Mouse (Mus musculus) v-Abl transformed pro-B cells (cell line): Measurements from ENCODE around the gene AL607142.1.

Experiments used
- in situ Hi-C, 2 experiments: fragments of 400-800 bp; cut with MboI; formaldehyde crosslinking; loops; one replicate each; pipeline ENCODE4 v1.15.1; 2025; ENCODE audit not compliant: unreplicated experiment in 2 of 2

Gene AL607142.1

DNA sequence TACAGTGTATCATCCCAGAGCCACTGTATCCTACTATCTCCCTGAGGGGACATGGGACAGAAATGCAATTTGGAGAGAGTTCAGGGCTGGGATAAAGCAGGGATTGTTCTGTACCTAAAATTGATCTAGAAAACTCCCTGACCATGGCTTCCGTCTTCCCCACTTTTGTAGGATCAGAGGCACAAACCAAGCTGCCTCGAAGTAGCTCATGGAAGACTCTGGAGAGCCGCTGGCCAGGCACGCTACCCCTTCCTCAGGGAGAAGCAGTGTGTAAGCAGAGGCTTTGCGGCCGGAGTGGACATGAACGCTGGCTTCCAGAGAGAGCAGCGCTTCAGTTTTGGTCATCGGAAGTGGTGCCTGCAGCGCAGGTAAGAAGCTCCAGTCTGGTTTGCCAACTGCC, at the start of gene AL607142.1:
Gene AL607142.1 (plus strand): TSS at position 301 of the 400 bp plus-strand sequence.
- in situ Hi-C loops: no loop called here

DNA sequence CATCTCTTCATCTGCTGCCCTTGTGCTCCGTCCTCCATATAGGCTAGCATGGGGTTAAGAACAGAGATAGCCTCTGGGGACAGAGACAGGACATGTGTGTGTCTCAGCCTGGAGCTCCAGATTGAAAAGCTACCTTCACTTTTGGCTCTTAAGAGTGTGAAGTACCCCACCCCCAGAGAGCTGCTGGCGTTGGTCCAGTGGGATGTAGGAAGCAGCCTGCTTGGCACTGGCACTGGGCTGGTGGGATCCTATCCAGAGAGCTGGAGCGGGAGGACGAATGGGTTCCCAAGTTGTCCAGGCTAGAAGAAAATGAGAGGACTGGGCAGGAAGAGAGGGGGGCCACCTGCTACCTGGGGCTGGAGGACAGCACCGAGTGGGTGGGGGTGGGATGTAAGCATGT, 46.4 kb upstream of the AL607142.1 start:
- in situ Hi-C loops: no loop called here

DNA sequence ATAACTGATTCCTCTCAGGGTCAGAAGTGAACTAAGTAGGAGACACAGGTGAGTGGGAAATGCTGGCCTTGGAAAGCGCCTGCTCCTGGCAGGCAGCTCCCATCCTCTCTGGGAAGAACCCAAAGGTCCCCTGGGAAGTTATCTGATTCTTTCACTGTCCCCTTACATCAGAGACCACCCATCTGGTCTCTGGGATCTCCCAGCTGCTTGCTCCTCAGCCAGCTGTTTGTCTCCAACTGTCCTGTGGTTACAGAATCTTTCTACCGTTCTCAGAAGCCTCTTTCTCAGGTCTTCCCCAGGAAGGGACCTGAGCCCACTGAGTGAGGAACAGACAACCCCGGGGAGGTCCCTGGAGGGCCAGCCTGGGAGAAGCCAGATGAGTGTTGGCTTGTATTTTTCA, 42.4 kb upstream of the AL607142.1 start:
- in situ Hi-C loops: no loop called here

DNA sequence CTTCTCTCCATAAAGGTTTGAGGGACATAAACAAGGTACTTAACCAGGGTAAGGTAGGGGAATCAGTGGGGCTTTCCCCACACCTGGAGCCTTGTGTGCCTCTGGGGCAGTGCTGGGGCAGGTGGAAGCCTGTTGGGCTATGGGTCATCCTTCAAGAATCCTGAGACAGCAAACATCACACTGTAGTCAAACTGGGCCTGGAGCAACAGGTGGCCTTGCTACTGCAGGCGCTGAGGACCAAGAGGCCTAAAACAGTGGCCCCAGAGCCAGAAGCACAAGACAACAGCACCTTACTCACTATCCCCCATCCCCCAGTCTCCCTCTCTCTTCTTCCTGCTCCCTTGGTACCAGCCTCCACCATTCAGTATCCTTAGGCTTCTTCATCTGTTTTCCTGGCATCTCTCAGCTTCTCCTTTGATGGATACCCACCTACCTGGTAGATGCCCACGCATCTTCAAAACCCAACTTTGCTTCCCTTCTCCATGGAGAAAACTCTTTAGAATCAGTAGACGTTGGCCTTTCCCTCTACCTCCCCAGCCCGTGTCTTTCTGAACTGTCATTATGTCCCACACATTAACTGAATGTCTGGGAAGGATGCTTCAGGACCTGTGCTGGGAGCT, 41.5 kb upstream of the AL607142.1 start:
- in situ Hi-C loops: no loop called here

DNA sequence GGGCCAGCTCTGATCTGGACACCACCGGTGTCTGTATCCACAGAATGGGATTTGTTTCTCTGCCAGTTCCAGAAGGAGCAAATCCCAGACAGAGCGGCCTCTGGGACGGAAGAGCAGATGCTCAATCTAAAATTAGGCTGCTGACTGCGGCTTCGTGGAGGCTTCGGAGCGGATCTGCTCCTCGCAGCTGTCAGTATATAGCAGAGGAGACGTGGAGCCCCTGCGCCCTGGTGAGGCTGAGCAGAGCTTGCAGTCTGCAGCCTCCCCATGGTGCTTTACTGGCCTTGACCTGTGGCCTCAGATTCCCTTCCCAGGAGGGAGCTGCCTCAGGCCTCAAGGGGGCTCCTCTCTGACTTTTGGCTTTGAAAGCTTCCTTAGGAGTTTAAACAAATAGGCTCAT, 40.7 kb upstream of the AL607142.1 start:
- in situ Hi-C loops: no loop called here

DNA sequence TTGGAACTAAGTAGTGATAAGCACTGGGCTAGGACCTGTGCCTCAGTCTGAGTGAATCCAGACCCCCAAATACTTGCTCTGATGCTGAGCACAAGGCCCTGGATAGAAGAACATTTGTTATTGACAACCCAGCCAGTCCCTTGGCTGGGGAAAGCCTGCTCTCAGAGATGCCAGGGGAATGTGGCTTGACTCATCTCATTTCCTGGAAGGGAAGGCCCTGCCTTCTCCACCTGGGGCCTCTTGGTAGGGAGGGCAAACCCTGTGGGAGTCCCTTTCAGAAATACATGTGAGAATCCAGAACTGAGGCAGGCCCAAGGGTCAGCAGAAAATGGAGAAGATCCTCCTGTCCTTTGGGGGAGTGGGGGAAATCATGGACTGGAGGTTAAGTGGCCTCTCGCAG, 37.1 kb upstream of the AL607142.1 start:
- in situ Hi-C loops: no loop called here

DNA sequence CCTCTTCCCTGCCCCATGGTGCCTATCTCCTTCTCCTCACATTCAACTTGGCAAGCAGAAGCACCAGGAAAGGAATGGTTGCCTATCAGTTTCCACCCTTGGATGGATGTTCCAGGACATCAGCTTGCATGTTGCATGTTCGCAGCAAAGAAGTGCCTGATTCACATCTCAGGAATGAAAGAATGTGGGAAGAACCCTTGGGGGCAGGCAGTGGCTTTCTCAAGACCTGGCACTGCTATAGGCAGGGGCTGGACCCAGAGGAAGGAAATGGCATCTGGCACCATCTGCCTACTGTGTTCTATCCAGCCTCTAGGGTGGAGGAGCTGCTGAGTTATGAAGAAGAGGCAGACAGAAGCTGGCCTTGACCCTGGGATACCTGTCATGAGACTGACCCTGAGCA, 34.9 kb upstream of the AL607142.1 start:
- in situ Hi-C loops: loop anchor here in 1 of 2 experiments (5.0 kb wide), 1 partner anchor 68 kb away; no protein-coding TSS in a partner anchor

DNA sequence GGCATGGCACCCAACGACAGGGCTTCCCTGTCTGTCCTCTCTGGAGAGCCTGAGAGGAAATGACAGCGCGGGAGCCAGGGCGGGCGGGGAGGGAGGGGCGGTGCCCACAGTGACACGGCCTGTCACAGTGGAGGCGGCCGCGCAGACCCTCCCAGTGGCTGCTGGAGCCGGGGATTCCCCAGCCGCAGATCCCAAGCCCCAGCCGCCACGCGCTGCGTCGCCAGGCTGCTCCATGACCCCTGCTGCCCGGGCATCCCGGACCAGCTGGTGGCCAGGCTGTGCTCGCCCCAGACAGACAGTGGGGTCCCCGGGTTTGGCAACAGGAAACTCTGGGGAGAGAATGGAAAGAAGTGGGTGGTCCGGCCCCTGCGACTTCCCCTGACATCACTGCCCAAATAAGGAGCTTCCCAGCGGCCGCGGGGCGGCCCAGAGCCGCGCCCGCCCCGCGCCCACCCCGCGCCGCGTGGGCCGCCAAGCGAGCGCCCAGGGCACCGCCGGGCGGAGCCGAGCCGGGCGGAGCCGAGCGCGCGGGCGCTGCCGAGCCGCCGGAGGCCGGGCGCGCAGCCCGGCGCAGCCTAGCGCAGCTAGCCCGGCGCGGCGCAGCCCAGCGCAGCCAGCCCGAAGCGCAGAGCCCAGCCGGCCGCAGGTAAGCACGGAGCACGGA, 32.3 kb upstream of the AL607142.1 start:
- in situ Hi-C loops: loop anchor here in 1 of 2 experiments (5.0 kb wide), 1 partner anchor 70 kb away; no protein-coding TSS in a partner anchor

DNA sequence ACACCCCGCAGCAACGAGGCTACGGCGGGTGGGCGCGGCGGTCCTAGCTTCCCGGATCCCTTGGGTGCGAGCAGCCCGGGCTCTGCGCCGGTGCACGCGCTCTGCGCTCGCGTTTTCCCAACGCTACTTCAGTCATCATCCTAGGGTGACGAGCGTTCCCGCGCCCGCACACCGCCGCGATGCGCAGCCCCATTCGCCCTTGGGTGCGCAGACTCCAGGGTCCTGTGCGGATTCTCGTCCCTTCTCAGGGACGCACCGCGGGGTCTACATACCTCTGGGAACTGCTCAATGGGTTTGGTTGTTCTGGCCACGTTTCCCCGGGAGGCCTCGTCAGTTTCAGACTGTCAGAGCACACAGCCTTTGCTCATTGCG, 31.8 kb upstream of the AL607142.1 start:
- in situ Hi-C loops: loop anchor here in 1 of 2 experiments (5.0 kb wide), 1 partner anchor 71 kb away; no protein-coding TSS in a partner anchor

DNA sequence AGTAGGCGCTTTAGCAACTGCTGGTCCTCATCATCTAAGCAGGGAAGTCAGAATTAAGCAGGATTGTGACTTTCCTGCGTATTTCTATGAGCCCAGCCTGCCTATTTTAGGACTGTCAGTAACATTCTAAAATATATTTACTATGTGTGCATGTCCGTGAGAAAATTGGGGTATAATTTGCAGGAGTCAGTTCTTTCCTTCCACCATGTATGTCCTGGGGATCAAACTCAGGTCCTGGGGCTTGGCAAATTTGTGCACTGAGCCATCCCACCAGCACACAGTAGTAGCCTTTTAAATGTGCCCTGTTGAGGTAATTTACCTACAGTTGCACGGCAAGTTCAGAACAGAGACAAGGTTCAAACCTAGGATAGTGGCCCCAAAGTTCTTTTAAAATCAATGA, 28.5 kb upstream of the AL607142.1 start:
- in situ Hi-C loops: no loop called here

DNA sequence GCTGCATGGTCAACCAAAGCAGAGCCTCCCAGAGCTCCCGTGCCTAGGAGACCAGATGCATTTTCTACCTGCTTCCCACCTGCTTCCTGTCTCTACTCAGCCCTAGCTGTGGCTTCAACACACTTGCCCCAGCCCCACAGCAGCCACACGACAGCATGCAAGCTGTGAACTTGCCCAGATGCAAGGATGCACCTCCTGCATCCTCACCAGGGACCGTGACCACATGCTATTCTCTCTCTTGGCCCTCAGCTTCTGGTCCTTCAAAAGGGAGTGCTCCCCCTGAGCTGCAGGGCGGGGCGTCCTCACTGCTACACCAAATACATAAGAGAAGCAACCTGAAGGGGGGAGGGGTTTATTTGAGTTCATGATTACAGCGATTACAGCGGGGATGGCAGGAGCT, 27.8 kb upstream of the AL607142.1 start:
- in situ Hi-C loops: no loop called here

DNA sequence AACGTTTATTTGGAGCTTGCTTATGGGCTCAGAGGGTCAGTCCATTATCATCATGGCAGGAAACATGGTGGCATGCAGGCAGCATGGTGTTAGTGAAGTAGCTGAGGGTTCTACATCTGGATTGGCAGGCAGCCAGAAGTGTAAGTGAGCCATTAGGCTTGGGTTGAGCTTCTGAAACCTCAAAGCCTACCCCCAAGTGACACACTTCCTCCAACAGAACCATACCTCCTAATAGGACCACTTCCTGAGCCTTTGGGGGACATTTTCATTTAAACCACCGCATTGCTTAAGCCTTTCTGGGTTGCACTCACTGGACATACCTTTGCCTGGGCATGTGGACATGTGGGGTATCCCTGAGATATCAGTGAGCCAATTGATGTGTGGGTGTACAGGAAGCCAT, 23.3 kb upstream of the AL607142.1 start:
- in situ Hi-C loops: no loop called here

DNA sequence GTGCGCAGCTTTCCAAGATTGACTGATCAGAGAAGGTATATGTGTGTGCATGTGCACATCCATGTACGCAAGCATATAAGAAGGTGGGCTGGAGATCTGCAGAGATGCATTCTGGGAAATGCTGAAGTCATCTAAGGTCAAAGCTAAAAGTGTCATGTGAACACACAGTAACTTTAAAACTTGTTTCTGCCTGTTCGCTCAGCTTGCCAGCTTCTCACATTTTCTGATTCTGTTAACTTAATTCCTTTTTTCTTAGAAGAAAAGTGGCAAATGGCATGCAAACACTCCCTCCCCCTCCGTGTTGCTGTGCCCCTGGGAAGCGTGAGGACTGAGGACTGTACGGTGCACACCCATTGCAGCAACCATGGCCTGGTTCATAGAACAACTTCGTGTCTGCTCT, 22.3 kb upstream of the AL607142.1 start:
- in situ Hi-C loops: no loop called here

DNA sequence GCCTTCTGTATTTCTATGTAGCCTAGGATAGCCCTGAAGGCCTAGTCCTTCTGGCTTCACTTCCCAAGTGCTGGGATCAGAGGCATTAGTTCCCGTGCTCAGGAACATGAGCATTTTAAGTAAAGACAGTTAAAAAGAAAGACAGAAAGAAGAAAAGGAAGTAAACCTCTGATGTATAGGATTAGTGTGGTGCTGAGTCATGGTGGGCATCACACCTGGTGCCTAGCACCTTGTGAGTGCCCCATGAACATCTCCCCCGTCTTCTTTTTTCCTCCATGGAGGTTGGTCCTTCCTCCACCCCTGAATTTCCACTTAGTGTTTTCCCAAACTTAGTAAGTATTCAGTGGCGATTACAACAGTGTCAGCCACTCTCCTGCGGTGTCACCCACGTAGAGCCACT, 20.2 kb upstream of the AL607142.1 start:
- in situ Hi-C loops: no loop called here

DNA sequence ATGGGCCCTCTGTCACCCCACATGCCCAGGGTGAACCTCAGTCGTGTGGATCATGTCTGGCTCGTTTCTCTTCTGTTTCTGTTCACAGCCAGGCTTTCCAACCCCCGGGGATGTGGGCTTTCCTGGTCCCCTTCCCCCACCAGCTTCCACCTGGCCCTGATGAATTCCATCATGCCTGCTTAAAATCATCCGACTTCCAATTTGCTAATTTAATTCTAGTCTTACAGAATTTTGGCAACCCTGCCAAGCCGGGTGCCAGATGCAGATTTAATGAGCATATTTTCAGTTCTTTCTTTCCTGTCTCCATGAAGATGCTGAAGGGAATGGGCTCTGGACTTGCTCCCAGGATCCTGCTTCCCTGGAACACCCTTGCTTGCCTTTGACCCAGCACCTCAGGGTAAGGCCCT, 19.7 kb upstream of the AL607142.1 start:
- in situ Hi-C loops: no loop called here

DNA sequence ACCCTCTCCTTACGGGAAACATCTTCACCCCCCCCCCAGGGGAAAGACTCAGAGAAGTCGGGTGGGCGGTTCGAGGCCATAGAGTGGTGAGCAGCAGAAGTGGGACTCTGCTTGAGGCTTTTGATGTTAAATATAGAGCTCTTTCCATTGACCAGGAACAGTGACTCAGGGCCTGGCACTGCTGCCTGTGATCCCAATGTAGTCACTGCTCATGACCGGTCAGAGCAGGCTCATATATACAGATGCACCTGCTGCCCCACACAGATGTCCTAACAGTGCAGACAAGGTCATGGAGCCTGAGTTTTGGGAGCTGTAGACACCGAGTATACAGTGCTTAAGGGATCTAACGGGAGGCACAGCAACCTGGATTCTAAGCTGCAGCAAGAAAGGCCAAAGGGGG, 18.9 kb upstream of the AL607142.1 start:
- in situ Hi-C loops: no loop called here

DNA sequence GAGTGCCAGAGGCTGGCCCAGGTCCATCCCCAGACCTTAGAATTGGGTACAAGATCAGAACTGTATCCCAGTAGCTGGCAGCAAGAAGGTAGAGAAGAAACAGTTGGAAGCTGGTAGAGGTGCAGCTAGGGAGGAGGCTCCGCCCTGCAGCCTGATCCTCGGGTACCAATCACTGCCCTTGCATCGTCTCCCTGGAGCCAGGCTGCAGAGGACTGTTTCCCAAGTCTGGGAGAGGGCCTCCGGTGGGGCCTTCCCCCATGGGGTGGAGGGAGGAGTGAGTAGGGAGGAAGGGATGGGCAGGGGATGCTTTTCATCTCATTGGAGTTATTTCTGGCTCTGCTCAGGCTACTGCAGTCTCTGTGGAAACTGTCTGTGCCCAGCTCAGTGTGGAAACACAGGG, 17.7 kb upstream of the AL607142.1 start:
- in situ Hi-C loops: no loop called here

DNA sequence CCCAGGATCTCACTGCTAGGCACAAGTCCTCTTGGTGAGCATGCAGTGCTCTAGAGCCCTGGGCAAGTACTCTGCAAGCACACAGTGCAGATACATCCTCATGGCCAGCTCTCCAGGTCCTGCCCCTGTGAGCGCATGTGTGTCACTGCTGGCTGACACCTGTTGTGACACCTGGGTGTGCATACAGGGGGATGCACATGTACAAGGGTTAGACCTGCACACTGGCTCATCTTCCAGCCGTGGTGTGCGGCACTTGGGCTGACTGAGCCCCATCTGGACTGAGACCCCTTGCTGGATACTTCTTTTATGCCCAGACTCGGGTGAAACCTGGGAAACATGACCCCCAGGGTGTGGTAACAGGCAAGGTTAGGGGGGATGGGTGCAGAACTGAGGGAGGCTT, 16.5 kb upstream of the AL607142.1 start:
- in situ Hi-C loops: no loop called here

DNA sequence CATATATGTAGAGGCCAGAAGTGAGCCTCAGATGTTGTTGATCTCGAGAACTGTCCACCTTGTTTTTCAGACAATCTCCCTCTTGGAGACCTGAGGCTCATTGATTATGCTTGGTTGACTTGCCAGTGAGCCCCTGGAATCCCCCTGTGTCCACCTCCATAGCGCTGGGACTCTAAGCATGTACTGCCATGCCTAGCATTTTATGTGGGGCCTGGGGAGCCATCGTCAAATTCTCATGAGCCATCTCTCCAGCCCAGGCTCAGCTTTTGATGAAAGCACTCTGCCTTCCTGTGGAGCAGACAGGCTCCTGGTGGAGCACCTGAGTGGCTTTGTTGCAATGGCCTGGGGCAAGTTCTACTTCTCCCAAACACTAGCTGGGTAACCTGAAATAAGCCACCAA, 14.9 kb upstream of the AL607142.1 start:
- in situ Hi-C loops: loop anchor here (5.0 kb wide), 2 partner anchors 52 to 83 kb away; no protein-coding TSS in a partner anchor

DNA sequence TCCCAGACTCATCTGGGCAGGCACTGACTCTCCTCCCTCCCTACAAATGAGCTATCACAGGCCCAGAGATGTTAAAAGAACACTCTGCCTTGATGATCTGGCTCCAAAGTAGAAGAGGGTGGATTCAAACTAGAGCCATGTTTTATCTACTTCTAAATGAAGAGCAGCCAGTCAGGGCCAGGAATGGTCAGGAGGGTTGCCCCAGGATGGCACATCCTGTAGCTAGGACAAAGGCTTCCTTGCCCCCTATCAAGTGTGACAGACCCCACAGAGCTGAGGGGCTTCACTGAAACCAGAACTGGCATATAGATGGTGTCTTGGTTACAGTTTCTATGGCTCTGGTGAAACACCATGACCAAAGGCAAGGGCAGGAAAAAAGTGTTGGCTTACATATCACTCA, 12.3 kb upstream of the AL607142.1 start:
- in situ Hi-C loops: loop anchor here (5.0 kb wide), 2 partner anchors 50 to 85 kb away; no protein-coding TSS in a partner anchor

DNA sequence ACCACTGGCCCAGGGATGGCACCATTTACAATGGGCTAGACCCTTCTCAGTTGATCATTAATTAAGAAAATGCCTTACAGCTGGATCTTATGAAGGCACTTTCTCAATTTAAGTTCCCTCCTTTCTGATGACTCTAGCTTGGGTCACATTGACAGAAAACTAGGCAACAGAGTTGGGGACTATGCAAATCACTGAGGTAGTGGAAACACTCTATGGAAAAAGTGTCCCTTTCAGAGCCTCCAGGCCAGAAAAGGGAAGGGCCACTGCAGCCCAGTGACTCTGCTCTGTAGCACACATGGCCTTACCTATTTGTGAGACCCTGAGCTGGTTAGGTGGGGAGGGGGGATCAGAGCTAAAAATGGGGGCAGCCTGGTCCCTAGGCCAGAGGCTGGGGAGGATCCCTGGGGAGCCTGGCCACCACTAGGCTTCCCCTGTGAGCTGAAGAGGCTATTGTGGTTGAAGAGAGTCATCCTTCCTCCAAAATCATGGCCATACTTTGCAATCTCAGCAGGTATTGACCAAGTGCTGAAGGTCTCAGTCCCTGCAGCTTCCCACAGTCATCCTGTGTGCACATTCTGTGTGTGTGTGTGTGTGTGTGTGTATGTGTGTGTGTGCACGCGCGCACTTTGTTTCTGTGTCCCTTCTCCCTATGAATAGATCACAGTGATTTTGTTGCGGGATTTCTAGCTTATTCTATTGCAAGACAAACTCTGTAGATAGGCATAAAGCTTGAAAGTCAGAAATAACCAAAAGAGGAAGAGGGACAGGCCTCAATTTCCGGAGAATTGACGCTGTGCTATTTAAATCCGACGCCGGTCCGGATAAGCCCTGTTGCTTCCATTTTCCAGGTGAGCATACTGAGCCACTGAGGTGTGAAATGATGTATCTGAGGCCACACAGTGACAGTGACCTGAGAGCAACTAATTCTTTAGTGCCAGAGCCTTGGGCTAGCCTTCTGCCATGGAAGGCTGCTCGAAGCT, 11.5 kb upstream of the AL607142.1 start:
- in situ Hi-C loops: loop anchor here (5.0 kb wide), 2 partner anchors 49 to 86 kb away; no protein-coding TSS in a partner anchor
